Mouse (Mus musculus) hindbrain, embryonic 14.5 days (tissue): ENCODE data around the gene Map7. TPM values are rescaled to one million over a fixed set of nuclear protein-coding genes. Genes with fewer than 3 reads are reported as not detected.

Experiments used
- ATAC-seq: fragments of 200-750 bp; cut with Nextera tagmentation; 2 replicates; pipeline ENCODE4 v1.8.0; 2017; ENCODE audit warnings: moderate number of reproducible peaks, mild to moderate bottlenecking, moderate TSS enrichment, moderate library complexity; ENCODE audit not compliant: low FRiP score
- DNase-seq: peaks from one replicate; pipeline ENCODE4 v3.0.0-alpha.2; 2015; ENCODE audit warnings: low spot score
- H3K27ac ChIP-seq: fragments of 300-500 bp; sonication (generic); 2 replicates; pipeline ENCODE4 v1.5.1; 2014; ENCODE audit warnings: mild to moderate bottlenecking, moderate library complexity
- H3K27me3 ChIP-seq: fragments of 300-500 bp; sonication (generic); 2 replicates; pipeline ENCODE4 v1.6.1; 2014; ENCODE audit warnings: mild to moderate bottlenecking, low read length, mixed read lengths; ENCODE audit not compliant: control insufficient read depth, insufficient read depth
- H3K36me3 ChIP-seq: fragments of 300-500 bp; sonication (generic); replicated peaks from 2 replicates; pipeline ENCODE4 v1.6.1; 2014; ENCODE audit not compliant: control insufficient read depth, insufficient read depth
- H3K4me1 ChIP-seq: fragments of 300-500 bp; sonication (generic); replicated peaks from 2 replicates; pipeline ENCODE4 v1.6.1; 2014; ENCODE audit warnings: antibody characterized with exemption, low read length, mixed read lengths; ENCODE audit not compliant: control insufficient read depth, insufficient read depth
- H3K4me2 ChIP-seq: fragments of 300-500 bp; sonication (generic); replicated peaks from 2 replicates; pipeline ENCODE4 v1.6.1; 2014; ENCODE audit warnings: mild to moderate bottlenecking, moderate library complexity
- H3K4me3 ChIP-seq: fragments of 300-500 bp; sonication (generic); replicated peaks from 2 replicates; pipeline ENCODE4 v1.5.1; 2014; ENCODE audit warnings: mild to moderate bottlenecking, low read length
- H3K9ac ChIP-seq: fragments of 300-500 bp; sonication (generic); 2 replicates; pipeline ENCODE4 v1.6.1; 2014
- H3K9me3 ChIP-seq: fragments of 300-500 bp; sonication (generic); 2 replicates; pipeline ENCODE4 v1.6.1; 2016; ENCODE audit warnings: low read length; ENCODE audit not compliant: control insufficient read depth
- WGBS: fragments of 180-500 bp; shearing (Covaris S2); extraction: QIAGEN DNeasy Blood & Tissue Kit; methylation state at CpG from one replicate; pipeline ENCODE4 v1.1.7; 2014; 5-methylcytosine and 5-hydroxymethylcytosine counted together
- polyA plus RNA-seq: library from polyadenylated mRNA; unstranded; fragments of >200 nt; fragmentation: Nextera tagmentation; extraction: Ambion mirVana; gene quantifications from 2 replicates; pipeline ENCODE4 v1.2.1, GENCODE M21; 2014

Map7 gene
- polyA plus RNA-seq, 1 experiment from 2014 or later: 8.7 TPM

- no peaks in the 10 kb centered on the region for H3K9me3 ChIP-seq
- H3K4me1 ChIP-seq: peaks cover 23% of the 10 kb centered on the region
- H3K27ac ChIP-seq: peak overlapping the region; percentile 99
- WGBS: 46% methylated on average over 11 of the region's 11 CpGs
- no peak for ATAC-seq
- 0 out of 2 replicates have a peak, but pooled peaks cover 3% of the 10 kb centered on the region for H3K36me3 ChIP-seq
- peak overlapping the region; percentile 89 for H3K4me3 ChIP-seq
- H3K27me3 ChIP-seq: no peaks in the 10 kb centered on the region
- H3K4me2 ChIP-seq: peak overlapping the region; percentile 69
- H3K9ac ChIP-seq: peak overlapping the region; percentile 89
- DNase-seq: no peak
Measured at GRCm38 (mm10) chr10:20310969-20311769, 162.9 kb downstream of the Map7 start.

GRCm38 (mm10) chr10:20311918-20312735 lies 163.9 kb downstream of the Map7 start, which contains the start of gene Bclaf1:
Gene Bclaf1 (plus strand): TSS chr10:20312469.
- no peaks in the 10 kb centered on the region for H3K9me3 ChIP-seq
- peak; percentile 99 for DNase-seq
- H3K9ac ChIP-seq: peak within 1 kb of the TSS; percentile 97
- H3K27ac ChIP-seq: peak within 1 kb of the TSS; percentile 99
- peak within 1 kb of the TSS; percentile 89 for H3K4me3 ChIP-seq
- H3K27me3 ChIP-seq: no peaks in the 10 kb centered on the region
- peaks cover 23% of the 10 kb centered on the region for H3K4me1 ChIP-seq
- 0 out of 2 replicates have a peak, but pooled peaks cover 3% of the 10 kb centered on the region for H3K36me3 ChIP-seq
- WGBS: 0% methylated on average over 84 of the region's 84 CpGs
- peak within 1 kb of the TSS; percentile 69 for H3K4me2 ChIP-seq
- peak; percentile 99 for ATAC-seq

- Histone ChIP-seq H3K9ac (peak overlapping the region; percentile 97), H3K9me3 (no peaks in the 10 kb centered on the region), H3K27ac (peak overlapping the region; percentile 99), H3K27me3 (no peaks in the 10 kb centered on the region), H3K4me3 (peak overlapping the region; percentile 89), H3K36me3 (0 out of 2 replicates have a peak, but pooled peaks cover 3% of the 10 kb centered on the region), H3K4me2 (peak overlapping the region; percentile 65), H3K4me1 (peaks cover 23% of the 10 kb centered on the region)
- WGBS: under 1% methylated on average over 54 of the region's 54 CpGs
- DNase-seq: peak; percentile 92
- ATAC-seq: peak; percentile 78
Measured at GRCm38 (mm10) chr10:20312736-20313301, 164.5 kb downstream of the Map7 start.

DNA sequence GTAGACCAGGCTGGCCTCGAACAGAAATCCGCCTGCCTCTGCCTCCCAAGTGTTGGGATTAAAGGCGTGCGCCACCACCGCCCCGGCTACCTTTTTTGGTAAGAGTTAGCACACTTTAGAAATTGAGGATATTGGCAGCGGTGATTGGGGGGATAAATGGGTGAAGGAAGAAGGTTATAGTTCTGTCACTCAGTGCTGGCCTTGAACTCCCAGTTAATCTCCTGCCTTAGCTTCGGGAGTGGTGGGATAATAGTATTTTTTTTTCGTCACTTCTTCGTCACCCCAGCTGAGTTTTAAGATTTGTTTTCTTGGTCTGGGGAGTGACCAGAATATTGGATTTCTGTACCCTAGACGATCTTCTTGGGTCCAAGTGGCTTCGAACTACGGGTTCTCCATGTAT lies 165.2 kb downstream of the Map7 start:
- no peaks in the 10 kb centered on the region for H3K27me3 ChIP-seq
- peak overlapping the region; percentile 97 for H3K9ac ChIP-seq
- H3K27ac ChIP-seq: peak overlapping the region; percentile 99; the same call in 1 of the 2 replicates
- peaks cover 6% of the 10 kb centered on the region for H3K36me3 ChIP-seq
- WGBS: 51% methylated on average over 13 of the region's 13 CpGs
- H3K4me1 ChIP-seq: peaks cover 23% of the 10 kb centered on the region
- peak overlapping the region; percentile 65 for H3K4me2 ChIP-seq
- H3K4me3 ChIP-seq: peak overlapping the region; percentile 89
- no peak for ATAC-seq
- no peak for DNase-seq
- H3K9me3 ChIP-seq: no peaks in the 10 kb centered on the region

GRCm38 (mm10) chr10:20313941-20314340 lies 165.7 kb downstream of the Map7 start:
- Histone ChIP-seq H3K9me3 (no peaks in the 10 kb centered on the region), H3K4me3 (no peak overlapping the region; the same call in 1 of the 2 replicates), H3K4me1 (peaks cover 23% of the 10 kb centered on the region), H3K27me3 (no peaks in the 10 kb centered on the region), H3K9ac (0 out of 2 replicates have a peak overlapping the region, but pooled peaks have one; percentile 97), H3K36me3 (peaks cover 11% of the 10 kb centered on the region), H3K27ac (no peak overlapping the region), H3K4me2 (peak overlapping the region; percentile 65)
- ATAC-seq: no peak
- DNase-seq: no peak
- 89% methylated on average over 4 of the region's 4 CpGs for WGBS

DNA sequence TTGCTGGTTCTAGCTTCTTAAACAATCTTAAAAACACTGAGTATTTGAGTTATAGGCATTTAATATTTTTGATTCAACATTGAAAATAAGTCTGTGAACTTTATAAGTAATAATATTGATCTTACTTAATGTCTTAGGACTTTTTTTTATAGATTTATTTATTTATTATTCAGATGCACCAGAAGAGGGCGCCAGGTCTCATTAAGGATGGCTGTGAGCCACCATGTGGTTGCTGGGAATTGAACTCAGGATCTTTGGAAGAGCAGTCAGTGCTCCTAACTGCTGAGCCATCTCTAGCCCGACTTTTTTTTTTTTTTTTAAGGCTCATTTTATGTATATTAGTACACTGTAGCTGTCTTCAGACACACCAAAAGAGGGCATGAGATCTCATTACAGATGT lies 166.5 kb downstream of the Map7 start:
- Histone ChIP-seq H3K27ac (no peak overlapping the region), H3K4me1 (peaks cover 23% of the 10 kb centered on the region), H3K4me2 (no peak overlapping the region), H3K9ac (no peak overlapping the region), H3K9me3 (no peaks in the 10 kb centered on the region), H3K36me3 (peaks cover 18% of the 10 kb centered on the region), H3K27me3 (no peaks in the 10 kb centered on the region), H3K4me3 (no peak overlapping the region)
- WGBS: 57% methylated on average over 2 of the region's 2 CpGs
- ATAC-seq (no peak), DNase-seq (no peak)

DNA sequence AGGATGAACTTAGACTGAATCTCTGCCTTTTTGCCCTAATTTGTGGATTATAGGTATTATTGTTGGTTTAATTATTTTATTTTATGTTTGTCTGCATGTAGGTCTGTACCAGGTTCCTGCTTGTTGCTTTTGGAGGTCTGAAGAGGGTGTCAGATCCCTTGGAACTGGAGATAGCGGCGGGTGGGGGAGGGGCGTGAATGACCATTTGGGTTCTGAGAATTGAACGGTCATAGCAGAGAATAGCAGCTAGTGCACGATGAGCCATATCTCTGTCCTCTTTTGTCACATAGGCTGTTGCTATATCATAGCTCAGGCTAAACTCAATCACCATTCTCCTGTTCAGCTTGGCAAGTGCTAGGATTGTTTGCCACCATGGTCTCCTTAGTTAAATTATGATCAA lies 169.2 kb downstream of the Map7 start:
- Histone ChIP-seq H3K36me3 (peaks cover 35% of the 10 kb centered on the region), H3K9me3 (no peaks in the 10 kb centered on the region), H3K9ac (no peak overlapping the region), H3K4me1 (peaks cover 14% of the 10 kb centered on the region), H3K4me2 (no peak overlapping the region), H3K27ac (no peak overlapping the region), H3K4me3 (no peak overlapping the region), H3K27me3 (no peaks in the 10 kb centered on the region)
- ATAC-seq: no peak
- WGBS: 91% methylated on average over 5 of the region's 5 CpGs
- DNase-seq: no peak

DNA sequence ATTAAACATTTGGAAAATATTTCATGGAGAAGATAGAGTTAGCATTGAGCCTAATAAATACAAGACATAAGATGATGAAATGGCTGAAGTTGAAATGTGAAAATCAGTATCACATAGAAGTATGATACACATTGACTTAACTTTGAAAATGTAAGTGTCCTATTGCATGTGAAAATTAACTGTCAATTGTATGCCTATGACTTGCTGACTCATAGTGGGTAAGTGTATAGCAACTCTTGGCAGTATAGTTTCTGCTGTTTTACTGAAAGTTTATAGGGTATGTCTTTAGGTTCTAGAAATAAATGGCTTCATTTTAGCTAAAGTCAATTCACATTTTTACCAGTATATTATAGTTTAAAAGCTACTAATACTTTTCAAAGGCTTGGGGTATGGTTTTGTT lies 178.0 kb downstream of the Map7 start:
- H3K27ac ChIP-seq: no peak overlapping the region
- no peaks in the 10 kb centered on the region for H3K27me3 ChIP-seq
- ATAC-seq (no peak), DNase-seq (no peak)
- no peak overlapping the region for H3K4me2 ChIP-seq
- H3K4me1 ChIP-seq: no peaks in the 10 kb centered on the region
- H3K4me3 ChIP-seq: no peak overlapping the region
- no peaks in the 10 kb centered on the region for H3K9me3 ChIP-seq
- no peak overlapping the region for H3K9ac ChIP-seq
- H3K36me3 ChIP-seq: peaks cover 89% of the 10 kb centered on the region
